Mouse (Mus musculus) bone marrow, adult 2 months (tissue): ENCODE measurements around the gene Wars.

Experiments used
- CTCF ChIP-seq: fragments of 200-500 bp; IDR thresholded peaks from 2 replicates; pipeline ENCODE4 v1.5.1; 2011; ENCODE audit warnings: low read length, control low read depth; ENCODE audit not compliant: control insufficient read depth, insufficient read depth
- POLR2A ChIP-seq: fragments of 200-500 bp; IDR thresholded peaks from 2 replicates; pipeline ENCODE4 v1.6.1; 2011; ENCODE audit warnings: low read depth, mild to moderate bottlenecking, control low read depth, low read length, borderline replicate concordance; ENCODE audit not compliant: control insufficient read depth

DNA sequence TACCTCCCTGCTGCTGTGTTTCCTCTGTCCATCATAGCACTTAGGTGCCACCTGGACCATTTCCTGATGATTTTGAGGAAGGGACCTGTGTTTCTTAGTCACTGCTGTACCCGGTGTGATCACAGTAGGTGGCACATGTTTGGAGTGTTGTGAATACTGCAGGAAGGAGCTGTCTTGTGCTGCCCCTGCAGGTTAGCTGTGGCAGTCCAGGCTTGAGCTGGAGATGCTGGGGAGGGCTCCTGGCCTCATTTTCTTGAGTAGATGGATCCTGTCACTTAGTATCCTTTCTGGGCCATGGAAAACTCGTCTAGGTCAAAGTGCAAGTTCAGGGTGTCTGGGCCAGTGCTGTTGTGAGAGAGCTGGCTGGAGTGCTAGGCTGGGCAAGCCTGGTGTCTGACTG is 47.3 kb upstream of the Wars start:
- TF ChIP-seq CTCF (no peak), POLR2A (no peak)
